ENCODE assay signal across 27 mouse cellular contexts in the genomic region with DNA sequence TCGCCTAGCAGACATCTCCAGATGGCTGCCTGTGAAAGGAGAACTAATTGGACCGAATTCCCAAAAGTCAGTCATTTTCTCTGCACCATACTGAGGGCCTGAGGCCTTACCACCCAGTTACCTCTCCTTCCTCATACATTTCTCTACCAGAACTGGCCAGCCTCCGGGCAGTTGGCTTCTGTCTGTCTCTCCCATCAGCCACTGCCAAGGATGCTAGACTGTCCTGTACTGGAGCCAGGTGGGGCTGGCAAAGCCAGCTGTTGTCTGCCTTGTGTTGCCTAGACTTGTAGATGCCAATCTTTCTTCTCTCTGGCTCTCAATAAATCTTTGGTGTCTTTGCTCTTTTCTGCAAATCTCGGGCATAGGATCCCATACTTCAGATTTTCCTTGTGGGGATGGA.
DNase-seq lines count a peak whose midpoint lies in the region; ATAC-seq lines count a peak whose summit lies in the region.
"Had no signal": no experiment of that assay in that cellular context is flagged by ENCODE, and none has a peak within 500 bp of the region (broad histone marks: within the 10 kb centered on the region; RNA-seq: fewer than 3 reads in every experiment).

No protein-coding gene starts in this region.

- H3K27ac ChIP-seq in forebrain, embryonic 14.5 days (ENCODE audit: low read depth, low read length), result no peak overlapping the region
- H3K27ac ChIP-seq in forebrain, embryonic 11.5 days (ENCODE audit: low read depth, low read length), result no peak overlapping the region
- peak overlapping the region; percentile 58 for H3K27ac ChIP-seq in forebrain, embryonic 16.5 days (ENCODE audit: low read length)
- H3K27ac ChIP-seq: embryonic facial prominence, embryonic 10.5 days; embryonic facial prominence, embryonic 15.5 days; hindbrain, embryonic 10.5 days; limb, embryonic 13.5 days; lung, embryonic 15.5 days; midbrain, embryonic 10.5 days; neural tube, embryonic 12.5 days had no signal

- H3K4me1 ChIP-seq in forebrain, embryonic 14.5 days (ENCODE audit: control insufficient read depth, insufficient read depth, low read length), result peaks cover under 1% of the 10 kb centered on the region; the same call in 1 of the 2 replicates
- no peaks in the 10 kb centered on the region for H3K4me1 ChIP-seq in forebrain, embryonic 11.5 days (replicated peaks; ENCODE audit: control insufficient read depth, insufficient read depth, low read length)
- H3K4me1 ChIP-seq in forebrain, embryonic 16.5 days (replicated peaks; ENCODE audit: control insufficient read depth, insufficient read depth, low read length), result peaks cover 9% of the 10 kb centered on the region; the same call in 1 of the 2 replicates
- H3K4me1 ChIP-seq: embryonic facial prominence, embryonic 10.5 days; embryonic facial prominence, embryonic 15.5 days; hindbrain, embryonic 10.5 days; limb, embryonic 13.5 days; lung, embryonic 15.5 days; midbrain, embryonic 10.5 days; neural tube, embryonic 12.5 days had no signal

- H3K4me3 ChIP-seq in forebrain, embryonic 14.5 days (ENCODE audit: low read depth, low read length), result no peak overlapping the region
- no peak overlapping the region for H3K4me3 ChIP-seq in forebrain, embryonic 11.5 days (ENCODE audit: low read depth, low read length)
- no peak overlapping the region for H3K4me3 ChIP-seq in forebrain, embryonic 16.5 days (replicated peaks; ENCODE audit: low read length)
- H3K4me3 ChIP-seq: embryonic facial prominence, embryonic 10.5 days; embryonic facial prominence, embryonic 15.5 days; hindbrain, embryonic 10.5 days; limb, embryonic 13.5 days; lung, embryonic 15.5 days; midbrain, embryonic 10.5 days; myocyte; neural tube, embryonic 12.5 days had no signal

- H3K27me3 ChIP-seq in forebrain, embryonic 14.5 days (replicated peaks; ENCODE audit: control insufficient read depth, insufficient read depth, low read length), result no peaks in the 10 kb centered on the region
- H3K27me3 ChIP-seq in forebrain, embryonic 11.5 days (ENCODE audit: control insufficient read depth, insufficient read depth, low read length), result no peaks in the 10 kb centered on the region
- no peaks in the 10 kb centered on the region for H3K27me3 ChIP-seq in forebrain, embryonic 16.5 days (replicated peaks; ENCODE audit: control insufficient read depth, insufficient read depth, low read length)
- H3K27me3 ChIP-seq: embryonic facial prominence, embryonic 15.5 days; limb, embryonic 13.5 days; lung, embryonic 15.5 days; neural tube, embryonic 12.5 days had no signal

- H3K4me2 ChIP-seq in forebrain, embryonic 14.5 days (ENCODE audit: low read length), result no peak overlapping the region
- no peak overlapping the region for H3K4me2 ChIP-seq in forebrain, embryonic 11.5 days (ENCODE audit: low read depth, low read length, severe bottlenecking)
- H3K4me2 ChIP-seq in forebrain, embryonic 16.5 days (ENCODE audit: low read length), result no peak overlapping the region
- H3K4me2 ChIP-seq: embryonic facial prominence, embryonic 15.5 days; limb, embryonic 13.5 days; liver, embryonic 11.5 days; lung, embryonic 15.5 days; neural tube, embryonic 12.5 days had no signal

- WGBS in forebrain, embryonic 14.5 days, result 65% methylated on average over 4 of the region's 4 CpGs
- WGBS in forebrain, embryonic 11.5 days, result 78% methylated on average over 4 of the region's 4 CpGs
- 49% methylated on average over 4 of the region's 4 CpGs for WGBS in forebrain, embryonic 16.5 days

- H3K9ac ChIP-seq in forebrain, embryonic 14.5 days (ENCODE audit: low read length), result no peak overlapping the region
- no peak overlapping the region for H3K9ac ChIP-seq in forebrain, embryonic 11.5 days (ENCODE audit: low read length)
- no peak overlapping the region for H3K9ac ChIP-seq in forebrain, embryonic 16.5 days (replicated peaks; ENCODE audit: low read depth, low read length)
- H3K9ac ChIP-seq: embryonic facial prominence, embryonic 15.5 days; limb, embryonic 13.5 days; lung, embryonic 15.5 days; neural tube, embryonic 12.5 days had no signal

- H3K9me3 ChIP-seq in forebrain, embryonic 14.5 days (replicated peaks; ENCODE audit: control insufficient read depth, low read length), result no peaks in the 10 kb centered on the region
- no peaks in the 10 kb centered on the region for H3K9me3 ChIP-seq in forebrain, embryonic 11.5 days (ENCODE audit: control insufficient read depth, low read length)
- no peaks in the 10 kb centered on the region for H3K9me3 ChIP-seq in forebrain, embryonic 16.5 days (ENCODE audit: control insufficient read depth, low read length)
- H3K9me3 ChIP-seq: embryonic facial prominence, embryonic 10.5 days; embryonic facial prominence, embryonic 15.5 days; hindbrain, embryonic 10.5 days; limb, embryonic 13.5 days; lung, embryonic 15.5 days; midbrain, embryonic 10.5 days; neural tube, embryonic 12.5 days had no signal

- peak; percentile 72; the same call in 1 of the 2 replicates for ATAC-seq in forebrain, embryonic 14.5 days
- no peak for ATAC-seq in forebrain, embryonic 11.5 days (replicated peaks; ENCODE audit: low FRiP score)
- peak; percentile 82 for ATAC-seq in forebrain, embryonic 16.5 days
- no peak for ATAC-seq in inflammation-experienced regulatory T-cells, adult 6 months
- ATAC-seq: CD4-positive, CD25-positive, alpha-beta regulatory T cell, adult 4 months had no signal

- DNase-seq in forebrain, embryonic 14.5 days (ENCODE audit: low spot score), result peak; percentile 60
- DNase-seq in forebrain, embryonic 11.5 days (ENCODE audit: low spot score), result no peak
- peak; percentile 50 to 61 for DNase-seq in layer of hippocampus, postnatal 10 days (ENCODE audit: low spot score in 2 of 2)
- no peak for DNase-seq in layer of hippocampus, adult 11-12 months (ENCODE audit: low spot score)
- peak; percentile 25 for DNase-seq in brain, adult 2 months (ENCODE audit: low read depth, low spot score)
- DNase-seq: adrenal gland, adult 2 months; adrenal gland, postnatal 36 days; cerebellum, adult 11 months; cerebellum, adult 9-11 months; heart, postnatal 14 days; kidney, adult 11 months; kidney, postnatal 14 days; right cerebral cortex, adult 18-20 months; spleen, adult 18-20 months; thymus, postnatal 14 days had no signal

- H3K36me3 ChIP-seq in forebrain, embryonic 14.5 days (ENCODE audit: control insufficient read depth, insufficient read depth, low read length), result no peaks in the 10 kb centered on the region
- no peaks in the 10 kb centered on the region for H3K36me3 ChIP-seq in forebrain, embryonic 11.5 days (ENCODE audit: control insufficient read depth, insufficient read depth, low read length)
- no peaks in the 10 kb centered on the region for H3K36me3 ChIP-seq in forebrain, embryonic 16.5 days (ENCODE audit: control insufficient read depth, insufficient read depth)
- H3K36me3 ChIP-seq: embryonic facial prominence, embryonic 10.5 days; embryonic facial prominence, embryonic 15.5 days; hindbrain, embryonic 10.5 days; limb, embryonic 13.5 days; lung, embryonic 15.5 days; midbrain, embryonic 10.5 days; neural tube, embryonic 12.5 days had no signal

Comparison
In these comparisons a context has a peak if more than half of its experiments do, and no peak if none do; other contexts are left out.
1. ATAC-seq: peak in forebrain, embryonic 14.5 days (single experiment) and forebrain, embryonic 16.5 days (single experiment); none in forebrain, embryonic 11.5 days (single experiment) and inflammation-experienced regulatory T-cells, adult 6 months (single experiment).
2. DNase-seq: peak in forebrain, embryonic 14.5 days (single experiment), layer of hippocampus, postnatal 10 days (2 of 2) and brain, adult 2 months (single experiment); none in forebrain, embryonic 11.5 days (single experiment) and layer of hippocampus, adult 11-12 months (single experiment).